Mouse (Mus musculus): Measurements from ENCODE around the gene Lcat.

Gene Lcat

DNA sequence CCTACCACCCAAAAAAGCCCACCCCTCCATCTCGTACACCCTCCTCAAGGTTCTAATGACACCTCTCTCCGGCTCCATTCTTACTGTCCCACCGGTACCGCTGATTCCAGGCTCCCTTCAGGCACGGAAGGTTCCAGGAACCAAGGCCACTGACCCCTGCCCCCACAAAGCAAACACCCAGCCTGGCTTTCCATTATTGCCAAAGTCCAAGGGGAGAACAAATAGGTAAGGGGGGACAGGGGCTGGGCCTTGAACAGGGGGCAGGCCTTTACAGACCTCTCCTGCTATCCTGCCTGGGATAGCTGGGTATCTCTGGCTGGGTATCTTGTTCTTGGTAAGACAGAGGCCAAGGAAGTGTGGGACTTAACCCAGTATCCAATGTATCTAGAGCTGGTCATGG lies 640 bp downstream of the Lcat start:
- no peak for DNase-seq

GRCm38 (mm10) chr8:105942026-105942425 lies 1.2 kb downstream of the Lcat start:
- DNase-seq = no peak

- no peak for DNase-seq
Observed at GRCm38 (mm10) chr8:105938306-105938669, 4.9 kb downstream of the Lcat start, which contains the start of gene Psmb10. Gene Psmb10 (minus strand): TSS chr8:105938444.

- peak; percentile 43 for DNase-seq
Observed at GRCm38 (mm10) chr8:105937496-105938305, 5.5 kb downstream of the Lcat start.

- DNase-seq = peak; percentile 77
Observed at GRCm38 (mm10) chr8:105936866-105937475, 6.2 kb downstream of the Lcat start.

- DNase-seq = no peak
Observed at GRCm38 (mm10) chr8:105935863-105936603, 7.1 kb downstream of the Lcat start.

- no peak for DNase-seq
Observed at GRCm38 (mm10) chr8:105935105-105935504, 8.1 kb downstream of the Lcat start.

GRCm38 (mm10) chr8:105933762-105934161 lies 9.4 kb downstream of the Lcat start, which contains the start of gene Ctrl:
Gene Ctrl (minus strand): TSS chr8:105933862.
- no peak for DNase-seq

GRCm38 (mm10) chr8:105932525-105932924 lies 10.7 kb downstream of the Lcat start:
- no peak for DNase-seq

DNA sequence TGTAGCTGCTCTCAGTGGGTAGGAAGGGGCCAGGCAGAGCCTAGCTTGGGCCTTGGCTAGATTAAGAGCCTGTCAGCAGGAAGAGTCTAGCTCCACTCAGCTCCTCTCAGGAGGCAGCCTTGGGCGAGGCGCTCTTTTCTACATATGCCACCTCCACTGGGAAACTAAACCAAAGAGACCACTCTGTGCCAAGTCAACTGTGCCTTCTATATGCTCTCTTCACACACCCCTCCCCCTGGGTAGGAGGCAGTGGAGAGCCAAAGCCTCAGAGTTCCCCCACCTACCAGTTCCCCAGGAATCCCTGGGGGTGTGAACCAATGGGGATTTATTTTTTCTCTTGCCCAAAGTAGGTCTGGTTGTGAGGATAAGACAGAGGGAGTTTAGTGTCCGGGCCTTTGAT lies 11.9 kb downstream of the Lcat start:
- DNase-seq = no peak

GRCm38 (mm10) chr8:105930602-105931001 lies 12.6 kb downstream of the Lcat start:
- peak; percentile 84 for DNase-seq

DNA sequence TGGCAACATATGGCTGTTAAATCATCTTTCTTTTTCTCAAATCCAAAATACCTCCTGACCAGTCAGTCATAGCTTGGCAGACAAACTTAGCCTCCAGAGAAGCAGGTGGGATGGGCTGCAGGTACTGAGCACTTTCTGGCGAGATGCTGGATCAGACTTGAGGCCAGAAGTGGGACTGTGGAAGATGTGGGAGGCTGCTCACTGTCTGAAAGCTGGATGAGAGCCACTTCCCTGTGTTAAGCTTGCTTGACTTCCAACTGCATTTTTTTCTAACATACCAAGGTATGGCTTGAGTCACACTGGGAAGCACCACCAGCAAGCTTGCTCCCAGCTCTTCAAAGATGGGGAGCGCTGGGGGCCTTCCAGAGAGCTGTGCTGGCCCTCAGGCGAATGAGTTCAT lies 18.1 kb downstream of the Lcat start:
- no peak for DNase-seq

DNA sequence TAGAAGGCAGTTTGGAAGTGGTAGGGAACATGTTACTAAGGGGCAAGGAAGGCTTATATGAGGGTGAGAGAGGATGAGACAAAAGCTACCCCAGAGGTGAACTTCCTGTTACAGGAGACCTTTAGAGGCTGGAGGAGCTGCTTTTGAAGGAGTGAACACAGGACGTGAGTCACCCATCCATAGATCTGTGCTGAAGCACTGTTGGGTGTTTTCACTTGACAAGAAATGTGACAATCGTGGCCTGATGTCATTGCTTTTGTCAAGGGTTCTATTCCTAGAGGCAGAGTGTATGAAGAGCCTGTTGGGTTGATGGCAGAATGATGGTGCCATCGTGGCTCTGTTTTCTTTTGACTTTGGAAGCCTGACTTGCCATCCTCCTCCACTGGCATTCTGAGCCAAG lies 23.8 kb downstream of the Lcat start:
- no peak for DNase-seq

- no peak for DNase-seq
Observed at GRCm38 (mm10) chr8:105900941-105901616, 42.1 kb downstream of the Lcat start.

DNA sequence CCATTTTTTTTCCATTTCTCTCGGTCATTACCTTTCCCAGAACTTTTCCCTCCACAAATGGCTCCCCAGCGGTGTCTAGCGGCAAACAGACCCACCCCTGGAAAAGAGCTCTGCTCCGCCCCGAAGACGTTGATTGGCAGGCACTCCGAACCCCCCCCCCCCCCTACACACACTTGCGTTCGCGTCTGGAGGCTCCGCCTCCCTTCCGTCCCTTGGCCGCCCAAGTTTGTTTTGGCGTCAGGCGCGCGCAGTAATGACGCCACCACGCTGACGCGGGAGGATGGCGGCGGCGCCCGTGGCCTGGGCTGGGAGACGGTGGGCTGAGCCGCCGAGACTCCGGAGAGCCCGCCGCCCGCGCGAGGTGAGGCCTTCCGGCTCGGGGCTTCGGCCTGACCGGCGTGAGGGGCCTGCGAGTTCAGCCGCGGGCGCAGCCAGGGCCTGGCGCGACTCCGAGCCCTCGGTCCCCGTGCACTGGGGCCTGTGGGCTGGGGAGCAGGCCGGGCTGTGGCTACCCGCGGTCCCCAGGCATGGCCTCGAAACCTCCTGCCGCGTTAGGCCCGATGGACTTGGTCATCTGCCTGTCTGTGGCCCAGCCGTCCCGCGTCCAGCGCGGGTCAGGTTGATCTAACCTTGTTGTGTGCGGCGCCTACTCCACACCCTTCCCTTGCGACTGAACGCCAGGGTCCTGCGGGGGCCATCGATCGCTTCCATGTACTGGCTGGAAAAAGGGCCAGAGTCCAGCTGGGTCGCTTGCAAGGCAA lies 42.8 kb downstream of the Lcat start, which contains the start of gene Pskh1:
TSS of gene Pskh1 (plus strand) at position 262 of the 761 bp plus-strand sequence.
- DNase-seq = peak; percentile 92

GRCm38 (mm10) chr8:105897801-105898480 lies 45.2 kb downstream of the Lcat start:
- DNase-seq = no peak

DNA sequence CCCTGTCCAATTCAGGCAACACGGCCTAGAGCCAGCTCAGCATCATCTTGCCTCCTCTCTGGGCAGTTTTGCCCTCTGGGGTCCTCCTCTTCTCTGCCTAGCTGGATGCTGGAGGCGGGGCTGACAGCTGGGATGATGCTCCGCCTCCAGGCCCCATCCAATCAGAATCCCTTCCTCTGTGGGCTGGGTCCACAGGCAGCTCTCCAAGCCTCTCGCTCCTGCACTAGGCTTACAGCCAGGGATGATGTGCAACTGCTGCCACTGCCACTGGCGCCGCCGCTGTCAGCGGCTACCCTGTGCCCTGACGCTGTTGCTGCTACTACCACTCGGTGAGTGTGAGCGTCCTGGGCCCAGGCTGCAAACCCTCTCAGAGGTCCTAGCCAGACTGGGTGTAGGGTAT lies 49.8 kb downstream of the Lcat start, which contains the start of gene Nrn1l:
TSS of gene Nrn1l (plus strand) at position 229 of the 400 bp plus-strand sequence.
- DNase-seq = peak; percentile 68

- no peak for DNase-seq
Observed at GRCm38 (mm10) chr8:105892432-105892831, 50.8 kb downstream of the Lcat start.

DNA sequence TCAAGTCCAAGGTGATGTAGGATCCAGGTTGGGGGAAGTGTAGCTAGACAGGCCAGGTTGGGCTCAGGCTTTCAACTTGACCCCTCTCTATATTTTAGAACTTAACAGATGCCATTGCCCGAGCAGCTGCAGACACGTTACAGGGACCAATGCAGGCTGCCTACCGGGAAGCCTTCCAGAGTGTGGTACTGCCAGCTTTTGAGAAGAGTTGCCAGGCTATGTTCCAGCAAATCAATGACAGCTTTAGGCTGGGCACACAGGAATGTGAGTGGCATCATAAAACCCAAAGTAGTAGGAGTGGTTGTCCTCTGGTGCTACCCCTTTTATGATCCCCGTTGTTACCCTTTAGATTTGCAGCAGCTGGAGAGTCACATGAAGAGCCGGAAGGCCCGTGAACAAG lies 52.3 kb downstream of the Lcat start:
- DNase-seq = no peak

GRCm38 (mm10) chr8:105889756-105890465 lies 53.3 kb downstream of the Lcat start:
- no peak for DNase-seq
